Mouse (Mus musculus) mouse embryonic stem cell (cell line): ENCODE results near the gene Epas1.

Source experiments
- in situ Hi-C, 2 experiments: fragments of 300-500 bp; cut with MboI; formaldehyde crosslinking; loops; 1 replicate in 1 of 2; 3 replicates in 1 of 2; pipeline ENCODE4 v1.14.3; 2019 to 2020; ENCODE audit warnings: low sequenced_read_pairs in 2 of 2, low pct_unique_long_range_greater_than_20kb in 1 of 2, mixed read lengths in 1 of 2; ENCODE audit not compliant: unreplicated experiment in 1 of 2

Gene Epas1

DNA sequence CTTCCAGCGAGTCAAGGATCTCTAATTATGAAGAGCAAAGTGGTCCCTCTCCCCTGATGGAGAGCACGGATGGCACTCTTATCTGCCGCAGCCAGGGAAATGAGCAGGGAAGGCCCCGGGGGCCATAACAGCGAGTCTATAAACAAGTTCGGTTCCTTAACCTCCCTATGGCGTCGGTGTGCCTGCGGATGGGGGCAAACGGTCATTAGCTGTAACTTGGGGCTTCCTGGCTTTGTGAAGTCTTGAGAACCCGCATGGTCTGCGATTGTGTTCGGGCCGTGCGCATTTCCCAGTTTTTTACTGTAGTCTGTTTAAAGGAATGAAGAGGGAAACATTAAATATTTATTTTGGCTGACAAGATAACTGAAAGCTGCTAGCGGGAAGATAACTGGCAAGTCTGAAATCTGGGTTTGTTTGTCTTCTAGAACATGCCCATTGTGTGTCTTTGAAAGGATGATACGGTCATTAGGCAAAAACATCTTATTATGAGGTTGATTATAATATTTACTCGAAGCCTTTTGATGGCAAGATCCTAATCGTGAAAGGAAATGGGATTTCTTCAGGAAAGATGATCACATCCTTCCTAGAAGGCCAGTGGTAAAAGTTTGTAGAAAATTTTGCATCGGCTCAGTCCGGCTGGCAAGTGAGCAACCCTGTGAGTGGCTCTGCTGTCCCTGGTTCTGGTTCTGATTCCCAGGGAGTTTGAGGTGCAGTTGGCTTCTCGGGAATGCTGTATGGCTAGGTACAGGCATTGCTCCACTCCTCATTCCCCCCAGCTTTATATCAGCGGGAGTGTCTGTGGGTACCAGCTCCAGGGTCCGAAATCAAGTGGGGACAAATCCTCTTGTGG, 61.7 kb downstream of the Epas1 start:
- in situ Hi-C loops = no loop called here

DNA sequence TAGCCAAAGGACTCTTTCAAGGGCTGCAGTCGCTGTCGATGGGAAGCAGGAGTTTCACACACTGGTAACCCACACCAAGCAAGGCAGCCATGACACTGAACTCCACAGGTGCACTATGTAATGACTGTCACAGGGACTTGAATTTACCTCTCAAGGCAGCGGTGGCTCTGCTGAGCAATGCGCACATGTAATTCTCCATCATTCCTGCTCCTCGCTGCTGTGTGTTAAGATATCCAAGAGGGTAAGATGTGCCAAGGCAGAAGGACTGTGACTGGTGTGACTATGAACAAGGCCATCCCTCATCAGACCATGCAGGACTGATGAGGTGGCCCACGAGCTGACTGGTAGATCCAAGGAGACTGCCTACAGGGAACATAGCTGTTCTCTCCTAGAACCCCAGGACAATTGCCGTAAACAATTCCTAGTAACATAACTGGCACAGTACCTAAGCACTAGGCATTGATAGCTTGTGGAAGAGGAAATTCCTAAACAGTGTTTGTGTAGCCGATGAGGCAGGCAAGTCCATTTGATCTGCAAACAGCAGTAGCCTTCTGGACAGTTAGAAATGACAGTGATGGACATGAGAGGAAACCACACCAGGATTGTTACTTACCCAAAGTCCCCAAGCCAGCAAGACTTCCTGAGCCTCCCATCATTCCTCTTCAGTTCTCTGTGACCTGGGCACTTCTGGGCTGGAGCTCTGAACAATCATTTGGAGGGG, 68.7 kb downstream of the Epas1 start:
- in situ Hi-C loops = no loop called here

DNA sequence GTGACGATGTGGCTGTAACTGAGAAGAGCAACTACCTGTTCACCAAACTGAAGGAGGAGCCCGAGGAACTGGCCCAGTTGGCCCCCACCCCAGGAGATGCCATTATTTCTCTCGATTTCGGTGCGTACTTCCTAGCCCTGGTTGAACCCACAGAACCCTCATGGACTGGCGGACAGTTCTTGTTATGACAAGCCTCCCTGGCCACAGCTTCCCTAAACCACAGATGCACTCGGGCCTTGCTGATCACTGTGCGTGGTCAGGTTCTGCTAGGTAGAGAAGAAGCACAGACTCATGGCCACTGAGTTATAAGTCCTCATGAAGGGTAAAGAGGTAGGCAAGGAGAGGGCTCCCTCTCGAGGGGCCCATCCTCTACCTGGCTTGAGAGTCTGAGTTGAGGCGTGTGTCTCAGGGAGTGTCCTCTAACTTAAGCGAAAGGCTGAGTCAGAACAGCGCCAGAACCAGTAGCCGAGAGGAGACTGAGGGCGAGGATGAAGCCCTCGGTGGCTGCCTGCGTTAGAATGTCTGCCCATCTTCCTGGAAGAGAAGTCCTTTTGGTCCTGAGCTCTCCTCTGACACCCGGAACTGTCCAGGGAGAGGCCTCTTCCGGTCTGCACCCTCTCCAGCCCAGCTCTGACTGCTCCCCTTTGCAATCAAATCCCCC, 71.1 kb downstream of the Epas1 start:
- in situ Hi-C loops = no loop called here

DNA sequence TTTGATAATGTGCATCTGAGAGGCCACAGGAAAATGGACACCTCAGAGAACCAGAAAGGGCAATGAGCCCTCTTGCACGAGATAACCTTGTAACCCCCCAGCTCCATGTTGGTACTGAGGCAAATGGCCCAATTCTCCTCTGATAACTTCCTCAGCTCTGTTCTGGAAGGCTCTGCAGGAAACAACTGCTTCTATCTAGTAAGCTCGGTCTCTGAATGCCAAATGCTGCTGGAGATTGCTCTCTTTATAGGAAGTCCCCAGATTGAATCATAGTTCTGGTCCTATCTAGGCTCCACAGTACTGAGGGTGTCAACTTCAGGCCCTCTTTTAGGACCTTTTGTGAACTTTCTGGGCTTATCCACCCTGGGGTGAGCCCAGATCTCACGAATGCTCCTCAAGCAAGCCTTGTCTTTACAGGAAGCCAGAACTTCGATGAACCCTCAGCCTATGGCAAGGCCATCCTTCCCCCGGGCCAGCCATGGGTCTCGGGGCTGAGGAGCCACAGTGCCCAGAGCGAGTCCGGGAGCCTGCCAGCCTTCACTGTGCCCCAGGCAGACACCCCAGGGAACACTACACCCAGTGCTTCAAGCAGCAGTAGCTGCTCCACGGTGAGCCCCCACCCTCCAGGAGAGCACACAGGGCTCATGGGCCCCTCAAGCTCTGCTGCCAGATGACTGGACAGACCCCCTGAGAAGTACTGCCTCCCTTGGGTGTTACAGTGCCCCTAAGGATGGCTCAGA, 71.8 kb downstream of the Epas1 start:
- in situ Hi-C loops = no loop called here

DNA sequence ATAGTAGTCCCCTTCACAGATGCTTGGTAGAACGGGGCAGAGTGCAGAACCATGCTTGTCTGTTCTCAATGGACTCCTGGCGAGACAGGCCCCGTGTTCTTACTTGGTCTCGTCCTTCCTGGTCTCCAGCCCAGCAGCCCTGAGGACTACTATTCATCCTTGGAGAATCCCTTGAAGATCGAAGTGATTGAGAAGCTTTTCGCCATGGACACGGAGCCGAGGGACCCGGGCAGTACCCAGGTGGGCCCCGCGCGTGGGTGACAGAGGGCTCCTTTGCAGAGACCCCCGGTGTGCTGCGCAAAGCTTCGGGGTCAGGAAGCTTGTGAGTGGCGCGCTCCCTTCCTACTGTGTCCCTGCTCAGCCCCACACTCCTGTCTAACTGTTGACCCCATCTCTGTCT, 72.9 kb downstream of the Epas1 start:
- in situ Hi-C loops = no loop called here

DNA sequence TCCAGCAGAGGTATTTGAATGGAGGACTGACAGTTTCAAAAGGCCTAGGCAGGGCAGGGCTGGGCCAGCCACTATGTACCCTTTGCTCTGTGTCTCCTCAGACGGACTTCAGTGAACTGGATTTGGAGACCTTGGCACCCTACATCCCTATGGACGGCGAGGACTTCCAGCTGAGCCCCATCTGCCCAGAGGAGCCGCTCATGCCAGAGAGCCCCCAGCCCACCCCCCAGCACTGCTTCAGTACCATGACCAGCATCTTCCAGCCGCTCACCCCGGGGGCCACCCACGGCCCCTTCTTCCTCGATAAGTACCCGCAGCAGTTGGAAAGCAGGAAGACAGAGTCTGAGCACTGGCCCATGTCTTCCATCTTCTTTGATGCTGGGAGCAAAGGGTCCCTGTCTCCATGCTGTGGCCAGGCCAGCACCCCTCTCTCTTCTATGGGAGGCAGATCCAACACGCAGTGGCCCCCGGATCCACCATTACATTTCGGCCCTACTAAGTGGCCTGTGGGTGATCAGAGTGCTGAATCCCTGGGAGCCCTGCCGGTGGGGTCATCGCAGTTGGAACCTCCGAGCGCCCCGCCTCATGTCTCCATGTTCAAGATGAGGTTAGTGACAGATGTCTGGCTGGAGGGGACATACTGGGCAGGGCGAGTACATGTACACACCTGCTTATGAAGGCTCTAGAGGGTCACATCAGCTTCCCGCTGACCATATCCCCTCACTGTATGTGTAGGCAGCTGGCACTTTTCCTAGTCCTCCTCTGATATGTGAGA, 74.1 kb downstream of the Epas1 start:
- in situ Hi-C loops = no loop called here

DNA sequence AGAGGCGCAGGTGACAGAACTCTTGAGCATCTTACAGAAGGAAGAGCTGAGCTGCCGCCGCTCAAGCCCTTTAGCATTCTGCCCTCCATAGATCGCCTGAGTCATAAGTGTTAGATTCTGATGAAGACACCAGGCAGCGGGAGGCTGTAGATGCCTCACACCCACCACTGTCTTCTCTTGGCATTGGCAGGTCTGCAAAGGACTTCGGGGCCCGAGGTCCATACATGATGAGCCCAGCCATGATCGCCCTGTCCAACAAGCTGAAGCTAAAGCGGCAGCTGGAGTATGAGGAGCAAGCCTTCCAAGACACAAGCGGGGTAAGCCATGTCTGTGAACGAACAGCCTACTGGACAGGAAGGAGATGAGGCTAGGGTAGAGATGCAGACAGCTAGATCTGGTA, 75.0 kb downstream of the Epas1 start:
- in situ Hi-C loops = no loop called here

DNA sequence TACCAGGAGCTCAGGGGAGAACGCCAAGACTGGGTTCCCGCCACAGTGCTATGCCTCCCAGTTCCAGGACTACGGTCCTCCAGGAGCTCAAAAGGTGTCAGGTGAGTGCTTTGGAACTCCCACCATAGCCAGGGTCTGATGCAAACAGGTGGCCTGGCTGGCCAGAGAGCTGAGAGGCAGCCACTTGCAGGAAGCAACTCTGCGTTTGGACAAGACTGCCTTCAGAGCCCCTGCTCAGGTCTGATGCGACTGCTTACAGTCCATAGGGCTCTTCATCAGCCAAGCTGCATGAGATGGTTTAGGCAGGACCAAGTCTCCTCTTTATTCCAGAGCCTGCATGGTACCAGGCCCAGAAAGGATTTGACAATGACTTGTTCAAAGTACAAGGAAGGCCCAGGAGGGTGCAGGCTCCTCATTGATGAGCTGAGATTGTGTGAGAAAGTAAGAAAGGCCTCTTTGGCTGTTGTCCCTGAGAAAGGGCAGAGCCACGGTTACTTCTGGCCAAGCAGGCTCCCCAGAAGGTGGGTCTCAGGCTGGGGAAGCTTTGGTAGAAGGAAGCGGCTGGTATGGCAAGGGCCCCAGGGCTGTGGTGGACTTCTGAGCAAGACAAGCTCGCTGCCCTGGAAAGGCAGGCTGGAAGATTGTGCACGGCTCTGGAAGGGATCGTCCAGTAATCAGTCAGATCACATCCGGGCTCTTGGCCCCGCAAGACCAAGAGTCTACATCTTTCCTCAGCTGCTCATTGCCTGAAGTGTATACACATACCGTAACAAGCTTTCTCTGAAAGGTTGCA, 76.1 kb downstream of the Epas1 start:
- in situ Hi-C loops = no loop called here

DNA sequence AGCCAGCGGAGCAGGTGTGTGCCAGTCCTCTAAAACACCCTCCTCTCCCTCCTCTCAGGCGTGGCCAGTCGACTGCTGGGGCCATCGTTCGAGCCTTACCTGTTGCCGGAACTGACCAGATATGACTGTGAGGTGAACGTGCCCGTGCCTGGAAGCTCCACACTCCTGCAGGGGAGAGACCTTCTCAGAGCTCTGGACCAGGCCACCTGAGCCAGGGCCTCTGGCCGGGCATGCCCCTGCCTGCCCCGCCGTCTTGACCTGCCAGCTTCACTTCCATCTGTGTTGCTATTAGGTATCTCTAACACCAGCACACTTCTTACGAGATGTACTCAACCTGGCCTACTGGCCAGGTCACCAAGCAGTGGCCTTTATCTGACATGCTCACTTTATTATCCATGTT, 77.4 kb downstream of the Epas1 start:
- in situ Hi-C loops = no loop called here

DNA sequence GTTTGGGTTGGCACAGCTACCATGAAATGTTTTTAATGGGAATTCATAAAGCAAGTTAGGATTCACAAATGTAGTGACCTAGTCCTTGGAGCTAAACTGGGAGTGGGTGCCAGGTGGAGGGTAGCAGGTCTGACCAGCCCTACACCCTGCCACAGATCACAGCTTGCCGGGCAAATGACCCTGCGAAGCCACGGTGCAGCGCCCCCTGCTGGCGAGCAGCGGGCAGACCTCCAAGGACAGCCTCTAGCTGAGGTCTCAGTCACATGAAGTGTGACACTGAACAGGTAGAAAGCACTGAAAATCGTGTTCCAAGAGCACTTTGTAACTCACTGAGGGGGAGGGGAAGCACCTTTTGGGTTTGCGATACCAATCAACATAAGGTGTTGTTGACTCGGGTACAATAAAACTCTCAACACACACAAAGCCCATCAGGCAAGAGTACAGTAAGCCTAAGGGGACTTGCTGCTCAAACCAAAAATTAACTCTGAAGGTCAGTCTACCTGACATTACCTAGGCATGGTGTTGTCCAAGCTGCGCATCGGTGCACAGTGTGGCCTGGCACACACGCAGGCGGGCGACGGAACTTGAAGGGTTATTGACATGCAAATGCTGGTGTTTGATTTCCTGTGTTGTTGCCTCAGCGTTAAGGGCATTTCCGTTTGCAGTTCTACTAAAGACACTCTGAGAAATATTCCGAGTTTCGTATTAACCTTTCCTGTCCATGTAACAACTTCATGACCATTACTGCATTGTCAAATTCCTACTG, 79.2 kb downstream of the Epas1 start:
- in situ Hi-C loops = no loop called here

DNA sequence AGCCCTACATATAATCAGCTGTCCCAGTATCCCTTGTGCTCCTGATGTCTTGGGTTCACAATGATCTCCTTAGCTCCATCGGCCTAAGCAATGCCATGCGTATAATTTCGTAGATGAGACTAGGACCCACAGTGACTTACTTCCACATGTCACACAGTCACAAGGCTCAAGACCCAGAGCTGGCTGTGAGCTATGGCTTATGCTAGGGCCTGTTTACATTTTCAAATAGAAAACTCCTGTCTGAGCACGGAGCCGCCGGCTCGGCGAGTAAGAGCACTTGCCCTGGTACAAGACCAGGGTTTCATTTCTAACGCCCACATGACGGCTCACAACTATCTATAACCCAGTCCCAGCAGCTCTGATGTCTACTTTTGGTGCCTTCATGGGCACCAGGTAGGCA, 80.4 kb downstream of the Epas1 start:
- in situ Hi-C loops = no loop called here

DNA sequence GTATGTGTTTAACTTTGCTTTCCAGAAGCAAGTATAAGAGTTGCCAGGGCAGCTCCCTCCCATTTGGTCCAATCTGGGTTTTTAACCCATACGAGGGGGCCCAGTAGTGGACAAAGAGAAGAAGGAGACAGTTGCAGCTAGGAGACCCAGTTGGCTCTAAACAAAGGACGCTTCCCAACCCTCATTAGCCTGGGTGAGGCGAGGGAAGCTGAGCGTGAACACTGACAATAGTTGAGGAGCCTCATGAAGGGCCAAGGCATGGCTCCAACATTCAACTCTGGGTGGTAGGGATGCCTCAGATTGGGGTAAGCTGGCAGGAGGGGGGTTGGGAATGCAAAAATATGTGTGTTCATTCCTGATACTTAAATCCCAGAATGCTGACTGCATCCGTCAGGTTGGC, 85.8 kb downstream of the Epas1 start:
- in situ Hi-C loops = no loop called here

DNA sequence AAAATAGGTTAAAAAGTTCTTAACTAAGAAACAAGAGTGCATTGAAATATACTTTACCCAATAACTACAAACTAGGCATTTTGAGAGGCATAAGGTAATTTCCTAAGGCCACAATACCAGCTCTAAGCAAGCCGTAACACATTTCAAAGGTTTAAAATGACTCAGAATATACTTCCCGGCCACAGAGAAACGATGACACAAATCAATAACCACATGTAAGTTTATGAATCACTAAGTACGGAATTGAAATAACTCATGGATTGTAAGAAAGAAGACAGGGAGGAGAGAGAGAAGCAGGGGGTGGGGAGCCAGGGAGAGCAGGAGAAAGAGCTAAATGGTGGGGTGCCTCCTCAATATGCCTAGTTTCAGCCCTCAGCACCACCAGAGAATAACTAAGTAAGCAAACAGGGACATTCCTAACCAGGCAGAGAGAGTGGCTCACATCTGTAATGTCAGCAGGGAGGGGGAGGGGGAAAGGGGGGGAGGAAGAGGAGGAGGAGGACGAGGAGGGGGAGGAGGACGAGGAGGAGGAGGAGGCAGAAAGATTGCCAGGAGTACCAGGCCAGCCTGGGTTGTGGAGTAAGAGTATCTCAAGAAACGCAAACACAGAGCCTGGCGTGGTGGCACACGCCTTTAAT, 97.3 kb downstream of the Epas1 start:
- in situ Hi-C loops = no loop called here

DNA sequence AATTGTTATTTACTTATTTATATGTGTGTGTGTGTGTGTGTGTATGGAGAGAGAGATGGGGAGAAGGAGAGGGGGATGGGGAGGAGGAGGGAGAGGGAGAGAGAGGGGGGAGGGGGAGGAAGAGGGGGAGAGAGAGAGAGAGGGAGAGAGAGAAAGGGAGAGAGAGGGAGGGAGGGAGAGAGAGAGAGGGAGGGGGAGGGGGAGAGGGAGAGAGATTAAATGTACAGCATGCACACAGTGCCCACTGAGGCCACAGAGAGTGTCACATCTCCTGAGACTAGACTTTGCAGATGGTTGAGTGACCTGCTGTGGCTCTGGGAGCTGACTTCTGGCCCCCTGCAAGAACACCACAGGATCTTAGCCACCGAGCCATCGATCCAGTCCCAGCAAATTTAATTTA, 98.3 kb downstream of the Epas1 start:
- in situ Hi-C loops = no loop called here

DNA sequence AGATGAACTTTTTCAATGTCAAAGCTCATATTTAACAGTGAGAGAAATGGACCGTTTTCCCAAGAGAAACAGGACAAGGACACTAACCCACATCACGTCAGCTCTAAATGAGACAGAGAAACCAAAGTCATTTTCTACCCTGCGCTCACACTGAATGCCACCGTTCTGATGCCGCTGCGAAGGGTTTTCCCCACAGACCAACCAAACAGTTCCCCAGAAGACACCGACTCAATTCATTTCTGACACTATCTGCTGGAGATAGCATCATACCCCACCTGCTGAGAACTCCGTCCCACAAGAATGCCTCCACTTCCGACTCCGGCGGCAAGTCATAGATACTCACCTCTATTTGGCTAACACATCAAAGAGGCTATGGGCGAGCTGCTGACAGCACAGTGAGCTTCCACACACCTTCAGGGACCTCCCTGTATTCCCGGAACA, 99.1 kb downstream of the Epas1 start:
- in situ Hi-C loops = no loop called here

DNA sequence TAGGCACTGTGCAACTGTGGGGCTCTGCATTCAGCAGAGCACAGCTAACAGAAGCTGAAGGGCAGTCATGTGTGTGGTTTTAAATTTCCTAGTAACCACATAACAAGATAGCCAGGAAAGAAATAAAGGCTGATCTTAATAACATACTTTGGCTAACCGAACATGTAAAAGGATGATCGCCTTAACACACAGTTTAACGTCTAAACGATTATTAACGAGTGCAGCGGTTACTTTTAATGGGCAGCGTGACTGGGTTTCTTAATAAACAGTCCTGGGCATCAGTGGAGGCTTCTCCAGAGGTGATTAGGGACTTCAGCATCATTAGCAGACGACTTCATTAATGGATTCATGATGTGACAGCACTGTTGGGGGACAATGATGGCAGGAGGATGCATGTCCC, 117.1 kb downstream of the Epas1 start:
- in situ Hi-C loops = no loop called here
